Mouse (Mus musculus): Measurements from ENCODE around the gene Fam102b.

Fam102b gene

GRCm38 (mm10) chr3:108961226-108961625 is 66.2 kb downstream of the Fam102b start:
- no peak for DNase-seq (ENCODE audit: low spot score in 2 of 2)

GRCm38 (mm10) chr3:108959680-108960295 is 67.6 kb downstream of the Fam102b start:
- DNase-seq (ENCODE audit: low spot score in 2 of 2) = no peak

- DNase-seq (ENCODE audit: low spot score in 2 of 2) = no peak
Observed at GRCm38 (mm10) chr3:108957976-108958375, 69.4 kb downstream of the Fam102b start.

- DNase-seq (ENCODE audit: low spot score in 2 of 2) = no peak
Observed at GRCm38 (mm10) chr3:108940996-108941395, 86.4 kb downstream of the Fam102b start.

- no peak for DNase-seq (ENCODE audit: low spot score in 2 of 2)
Observed at GRCm38 (mm10) chr3:108940001-108940633, 87.3 kb downstream of the Fam102b start, which contains the start of gene Gm9857. Gm9857 (minus strand) TSS chr3:108940445.

- DNase-seq (ENCODE audit: low spot score in 2 of 2) = no peak
Observed at GRCm38 (mm10) chr3:108939573-108939972, 87.8 kb downstream of the Fam102b start, which contains the start of gene Henmt1. Henmt1 (plus strand) TSS chr3:108939873.

- DNase-seq (ENCODE audit: low spot score in 2 of 2) = no peak
Observed at GRCm38 (mm10) chr3:108938691-108939090, 88.7 kb downstream of the Fam102b start.

- no peak for DNase-seq (ENCODE audit: low spot score in 2 of 2)
Observed at GRCm38 (mm10) chr3:108933557-108933956, 93.8 kb downstream of the Fam102b start.

- DNase-seq (ENCODE audit: low spot score in 2 of 2) = no peak
Observed at GRCm38 (mm10) chr3:108926308-108926707, 101.1 kb downstream of the Fam102b start.

GRCm38 (mm10) chr3:108925677-108926076 is 101.7 kb downstream of the Fam102b start:
- DNase-seq (ENCODE audit: low spot score in 2 of 2) = no peak

GRCm38 (mm10) chr3:108921822-108922221 is 105.6 kb downstream of the Fam102b start:
- no peak for DNase-seq (ENCODE audit: low spot score in 2 of 2)

Data from natural killer cell, adult 2 months (primary cell).